Mouse (Mus musculus) ES-Bruce4 (cell line): ENCODE data around the gene Cdc42ep3.

Experiments used
- CTCF ChIP-seq: IDR thresholded peaks from one replicate; pipeline ENCODE4 v1.8.1; 2011; ENCODE audit warnings: low read depth, low read length
- EP300 ChIP-seq: IDR thresholded peaks from 2 replicates; pipeline ENCODE4 v1.6.1; 2011; ENCODE audit warnings: low read depth, low read length; ENCODE audit not compliant: insufficient read depth
- POLR2A ChIP-seq: IDR thresholded peaks from one replicate; pipeline ENCODE4 v1.8.1; 2011; ENCODE audit warnings: low read length; ENCODE audit not compliant: insufficient read depth

DNA sequence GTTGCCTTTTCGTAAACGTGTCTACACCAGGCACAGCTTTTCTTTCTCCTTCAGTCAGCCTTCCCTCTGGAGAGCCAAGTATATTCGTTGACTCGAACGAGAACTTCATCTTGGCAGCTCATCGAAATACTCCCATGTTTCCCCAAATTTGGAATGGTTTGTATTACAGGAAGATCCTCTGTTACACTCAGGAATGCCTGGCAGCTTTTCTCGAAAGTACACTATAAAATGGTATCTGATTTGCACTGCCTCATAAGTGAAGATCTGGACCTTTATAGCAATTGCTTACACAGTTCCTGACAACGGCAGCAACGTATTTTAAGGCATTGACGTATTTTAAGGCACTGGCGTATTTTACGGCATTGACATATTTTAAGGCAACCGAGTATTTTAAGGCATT lies 67.6 kb downstream of the Cdc42ep3 start:
- TF ChIP-seq POLR2A (no peak), EP300 (no peak), CTCF (no peak)
